Mouse (Mus musculus) G1E (cell line): ENCODE data around the gene Gm20431. TPM values are rescaled to one million over a fixed set of nuclear protein-coding genes. Genes with fewer than 3 reads are reported as not detected.
A peak's percentile ranks its signal among the peaks of the same experiment; 100 is the strongest.

ENCODE experiments used
- ATAC-seq: 2 replicates; pipeline ENCODE4 v1.8.0; 2016; ENCODE audit warnings: mild to moderate bottlenecking; ENCODE audit not compliant: insufficient number of reproducible peaks, poor library complexity, low FRiP score, severe bottlenecking; ENCODE audit errors: extremely low read depth
- DNase-seq: peaks from one replicate; pipeline ENCODE4 v3.0.0; 2012; ENCODE audit warnings: low spot score
- H3K27me3 ChIP-seq: 2 replicates; pipeline ENCODE4 v1.6.1; 2012; ENCODE audit warnings: mild to moderate bottlenecking, low read length, inconsistent platforms; ENCODE audit not compliant: insufficient read depth
- H3K36me3 ChIP-seq: replicated peaks from 2 replicates; pipeline ENCODE3; 2012; ENCODE audit warnings: mild to moderate bottlenecking, inconsistent platforms
- H3K4me1 ChIP-seq: 2 replicates; pipeline ENCODE4 v1.6.1; 2012; ENCODE audit warnings: low read depth, low read length, inconsistent platforms, mixed read lengths; ENCODE audit not compliant: insufficient read depth
- H3K4me3 ChIP-seq: 2 replicates; pipeline ENCODE4 v1.5.1; 2012; ENCODE audit warnings: low read depth, mild to moderate bottlenecking, inconsistent platforms, low read length, moderate library complexity, mixed read lengths
- H3K9me3 ChIP-seq: replicated peaks from 2 replicates; pipeline ENCODE4 v1.6.1; 2012; ENCODE audit warnings: inconsistent platforms
- CTCF ChIP-seq: IDR thresholded peaks from 2 replicates; pipeline ENCODE4 v1.5.1; 2012; ENCODE audit warnings: low read depth, low read length, inconsistent platforms, mixed read lengths
- GATA1 ChIP-seq: IDR thresholded peaks from 2 replicates; pipeline ENCODE4 v1.6.1; 2012; ENCODE audit warnings: borderline replicate concordance, low read length, inconsistent platforms, mixed read lengths
- GATA2 ChIP-seq: IDR thresholded peaks from 2 replicates; pipeline ENCODE4 v1.6.1; 2012; ENCODE audit warnings: low read depth, low read length, inconsistent platforms, borderline replicate concordance
- POLR2AphosphoS5 ChIP-seq: IDR thresholded peaks from 2 replicates; pipeline ENCODE4 v1.6.1; 2012; ENCODE audit warnings: low read depth, low read length, inconsistent platforms; ENCODE audit not compliant: insufficient replicate concordance
- TAL1 ChIP-seq: conservative IDR thresholded peaks from 2 replicates; pipeline ENCODE4 v1.6.1; 2012; ENCODE audit warnings: low read depth, low read length, inconsistent platforms, mixed read lengths
- polyA plus RNA-seq: library from polyadenylated mRNA; stranded (reverse); fragments of >175 nt; gene quantifications from 2 replicates; pipeline ENCODE4 v1.2.3, GENCODE M21; 2012
- total RNA-seq, 2 experiments: library from RNA; stranded (forward) in 1 of 2; stranded (reverse) in 1 of 2; fragments of 200-1000 nt in 1 of 2; fragments of >200 nt in 1 of 2; fragmentation: Nextera tagmentation in 1 of 2; gene quantifications; 2 replicates each; pipeline ENCODE4 v1.2.3; 2014 to 2017

The Gm20431 gene
- total and polyA plus RNA-seq, 3 experiments: 0.11 to 6.2 TPM; not detected in 1

DNA sequence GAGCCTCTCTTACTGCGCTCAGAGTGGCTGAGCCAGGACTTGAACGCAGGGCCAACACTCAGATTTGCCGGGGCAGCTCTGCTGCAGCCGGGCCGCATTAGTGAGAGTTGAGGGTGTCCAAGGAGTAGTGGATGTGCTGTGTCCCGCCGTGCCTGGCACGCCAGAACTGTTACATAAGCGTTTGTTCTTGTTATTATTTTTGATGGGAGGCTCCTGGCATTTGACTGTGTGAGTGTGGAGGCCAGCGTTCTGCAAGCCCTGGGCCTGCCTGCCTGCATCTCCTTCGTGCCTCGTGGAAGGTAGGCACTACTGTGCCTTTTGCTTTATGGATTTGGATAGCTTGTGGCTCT lies 29.6 kb upstream of the Gm20431 start:
- ATAC-seq (no peak), DNase-seq (no peak)
- Histone ChIP-seq H3K36me3 (peaks cover 56% of the 10 kb centered on the region), H3K4me3 (peak overlapping the region; percentile 86), H3K4me1 (peaks cover 63% of the 10 kb centered on the region), H3K27me3 (peaks cover 17% of the 10 kb centered on the region; the same call in 1 of the 2 replicates), H3K9me3 (no peaks in the 10 kb centered on the region)
- TF ChIP-seq POLR2AphosphoS5 (no peak), GATA1 (no peak), GATA2 (no peak), CTCF (no peak), TAL1 (no peak)

DNA sequence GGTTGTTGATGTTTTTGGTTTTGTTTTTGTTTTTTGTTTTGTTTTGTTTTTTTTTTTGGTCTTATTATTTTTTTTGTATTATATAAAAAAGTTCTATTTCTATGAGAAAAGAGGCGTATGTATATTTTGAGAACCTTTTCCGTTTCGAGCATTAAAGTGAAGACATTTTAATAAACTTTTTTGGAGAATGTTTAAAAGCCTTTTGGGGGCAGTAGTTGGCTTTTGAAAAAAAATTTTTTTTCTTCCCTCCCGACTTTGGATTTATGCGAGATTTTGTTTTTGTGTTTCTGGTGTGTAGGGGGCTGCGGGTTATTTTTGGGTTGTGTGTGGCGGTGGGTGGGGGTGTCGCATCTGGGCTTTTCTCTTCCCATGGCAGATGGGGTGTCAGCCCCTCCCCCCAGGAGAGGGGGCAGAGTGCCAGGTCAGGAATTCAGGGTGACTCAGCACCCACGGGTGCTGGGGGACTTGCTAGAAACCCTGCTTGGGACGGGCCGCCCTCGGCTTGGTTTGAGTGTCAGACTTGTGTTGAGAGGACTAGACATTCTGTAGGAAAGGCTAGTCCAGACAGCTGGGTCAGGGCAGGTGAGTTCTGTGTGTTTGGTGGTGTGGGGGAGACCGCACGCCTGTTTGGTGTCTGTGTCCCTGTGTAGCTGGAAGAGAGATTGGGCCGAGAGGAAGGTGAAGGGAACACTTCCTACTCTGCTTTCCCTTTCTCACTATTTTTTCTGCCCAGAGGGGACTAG lies 29.1 kb upstream of the Gm20431 start:
- Histone ChIP-seq H3K4me3 (peak overlapping the region; percentile 86), H3K9me3 (no peaks in the 10 kb centered on the region), H3K4me1 (peaks cover 66% of the 10 kb centered on the region), H3K27me3 (peaks cover 17% of the 10 kb centered on the region; the same call in 1 of the 2 replicates), H3K36me3 (peaks cover 58% of the 10 kb centered on the region)
- DNase-seq (peak; percentile 61), ATAC-seq (no peak)
- no peak for TF ChIP-seq GATA2
- no peak for TF ChIP-seq POLR2AphosphoS5
- no peak for TF ChIP-seq TAL1
- TF ChIP-seq GATA1: no peak
- TF ChIP-seq CTCF: no peak

DNA sequence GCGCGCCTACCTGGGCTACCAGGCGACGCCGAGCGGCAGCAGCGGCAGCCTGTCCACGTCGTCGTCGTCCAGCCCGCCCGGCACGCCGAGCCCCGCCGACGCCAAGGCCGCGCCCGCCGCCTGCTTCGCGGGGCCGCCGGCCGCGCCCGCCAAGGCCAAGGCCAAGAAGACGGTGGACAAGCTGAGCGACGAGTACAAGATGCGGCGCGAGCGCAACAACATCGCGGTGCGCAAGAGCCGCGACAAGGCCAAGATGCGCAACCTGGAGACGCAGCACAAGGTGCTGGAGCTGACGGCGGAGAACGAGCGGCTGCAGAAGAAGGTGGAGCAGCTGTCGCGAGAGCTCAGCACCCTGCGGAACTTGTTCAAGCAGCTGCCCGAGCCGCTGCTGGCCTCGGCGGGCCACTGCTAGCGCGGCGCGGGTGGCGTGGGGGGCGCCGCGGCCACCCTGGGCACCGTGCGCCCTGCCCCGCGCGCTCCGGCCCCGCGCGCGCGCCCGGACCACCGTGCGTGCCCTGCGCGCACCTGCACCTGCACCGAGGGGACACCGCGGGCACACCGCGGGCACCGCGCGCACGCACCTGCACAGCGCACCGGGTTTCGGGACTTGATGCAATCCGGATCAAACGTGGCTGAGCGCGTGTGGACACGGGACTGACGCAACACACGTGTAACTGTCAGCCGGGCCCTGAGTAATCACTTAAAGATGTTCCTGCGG lies 28.4 kb upstream of the Gm20431 start, which contains the start of gene Tmem189:
TSS of gene Tmem189 (minus strand) at position 322 of the 718 bp plus-strand sequence.
- no peaks in the 10 kb centered on the region for H3K9me3 ChIP-seq
- DNase-seq (peak; percentile 82), ATAC-seq (no peak)
- peaks cover 66% of the 10 kb centered on the region for H3K4me1 ChIP-seq
- peaks cover 17% of the 10 kb centered on the region; the same call in 1 of the 2 replicates for H3K27me3 ChIP-seq
- peaks cover 59% of the 10 kb centered on the region for H3K36me3 ChIP-seq
- TF ChIP-seq CTCF (no peak), GATA2 (no peak), TAL1 (no peak), POLR2AphosphoS5 (no peak), GATA1 (no peak)
- peak within 1 kb of the TSS; percentile 86 for H3K4me3 ChIP-seq

DNA sequence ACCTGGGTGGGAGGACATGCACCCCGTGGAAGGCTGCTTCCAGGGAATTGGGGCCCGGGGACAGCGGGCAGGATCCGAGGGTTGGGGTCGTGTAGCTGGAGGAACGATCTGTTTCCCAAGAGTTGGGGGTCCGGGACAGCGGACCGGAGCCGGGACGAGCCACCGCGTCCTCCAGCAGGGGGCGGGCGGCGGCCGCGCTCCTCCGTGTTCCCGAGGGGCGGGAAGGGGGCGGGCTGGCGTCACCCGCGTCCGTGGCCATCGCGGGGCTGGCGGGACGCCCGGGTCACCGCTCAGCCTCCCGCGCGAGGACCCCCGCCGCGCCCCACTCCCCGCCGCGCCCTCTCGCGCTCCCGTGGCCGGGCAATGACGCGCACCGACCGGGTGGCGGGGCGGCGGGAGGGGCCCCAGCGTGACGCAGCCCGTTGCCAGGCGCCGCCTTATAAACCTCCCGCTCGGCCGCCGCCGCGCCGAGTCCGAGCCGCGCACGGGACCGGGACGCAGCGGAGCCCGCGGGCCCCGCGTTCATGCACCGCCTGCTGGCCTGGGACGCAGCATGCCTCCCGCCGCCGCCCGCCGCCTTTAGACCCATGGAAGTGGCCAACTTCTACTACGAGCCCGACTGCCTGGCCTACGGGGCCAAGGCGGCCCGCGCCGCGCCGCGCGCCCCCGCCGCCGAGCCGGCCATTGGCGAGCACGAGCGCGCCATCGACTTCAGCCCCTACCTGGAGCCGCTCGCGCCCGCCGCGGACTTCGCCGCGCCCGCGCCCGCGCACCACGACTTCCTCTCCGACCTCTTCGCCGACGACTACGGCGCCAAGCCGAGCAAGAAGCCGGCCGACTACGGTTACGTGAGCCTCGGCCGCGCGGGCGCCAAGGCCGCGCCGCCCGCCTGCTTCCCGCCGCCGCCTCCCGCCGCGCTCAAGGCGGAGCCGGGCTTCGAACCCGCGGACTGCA lies 27.5 kb upstream of the Gm20431 start, which contains the start of gene Cebpb:
TSS of gene Cebpb (plus strand) at position 418 of the 954 bp plus-strand sequence.
- ATAC-seq: peak; percentile 17; the same call in 1 of the 2 replicates
- H3K27me3 ChIP-seq: peaks cover 17% of the 10 kb centered on the region; the same call in 1 of the 2 replicates
- H3K36me3 ChIP-seq: peaks cover 64% of the 10 kb centered on the region
- TF ChIP-seq GATA1 (no peak), GATA2 (no peak), CTCF (peak; percentile 6; the same call in 1 of the 2 replicates), POLR2AphosphoS5 (0 out of 2 replicates have a peak, but pooled peaks have one; percentile 23), TAL1 (no peak)
- no peaks in the 10 kb centered on the region for H3K9me3 ChIP-seq
- H3K4me1 ChIP-seq: peaks cover 69% of the 10 kb centered on the region
- peak within 1 kb of the TSS; percentile 86 for H3K4me3 ChIP-seq
- peak; percentile 93 for DNase-seq

DNA sequence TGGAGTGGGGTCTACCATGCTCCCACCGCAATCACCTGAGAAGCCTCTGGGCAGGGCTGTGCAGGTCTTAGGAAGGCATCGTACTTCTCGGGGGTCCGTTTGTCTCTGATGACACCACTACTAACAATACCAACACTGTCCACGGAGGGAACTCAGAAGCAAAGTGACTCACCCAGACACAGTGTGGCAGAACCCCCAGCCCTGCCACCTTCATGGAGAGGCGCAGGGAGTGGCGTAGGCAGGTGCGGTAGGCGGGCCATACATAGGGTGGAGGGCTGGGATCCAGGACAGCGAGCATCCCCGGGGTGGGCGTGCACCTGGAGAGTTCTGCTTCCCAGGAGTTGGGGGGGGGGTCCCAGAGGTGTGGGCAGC lies 26.8 kb upstream of the Gm20431 start:
- TF ChIP-seq GATA2: no peak
- TF ChIP-seq GATA1: no peak
- no peak for TF ChIP-seq CTCF
- no peak for TF ChIP-seq TAL1
- TF ChIP-seq POLR2AphosphoS5: no peak
- Histone ChIP-seq H3K9me3 (no peaks in the 10 kb centered on the region), H3K36me3 (peaks cover 63% of the 10 kb centered on the region), H3K27me3 (peaks cover 17% of the 10 kb centered on the region; the same call in 1 of the 2 replicates), H3K4me1 (peaks cover 72% of the 10 kb centered on the region), H3K4me3 (peak overlapping the region; percentile 86; the same call in 1 of the 2 replicates)
- ATAC-seq (no peak), DNase-seq (peak; percentile 46)

DNA sequence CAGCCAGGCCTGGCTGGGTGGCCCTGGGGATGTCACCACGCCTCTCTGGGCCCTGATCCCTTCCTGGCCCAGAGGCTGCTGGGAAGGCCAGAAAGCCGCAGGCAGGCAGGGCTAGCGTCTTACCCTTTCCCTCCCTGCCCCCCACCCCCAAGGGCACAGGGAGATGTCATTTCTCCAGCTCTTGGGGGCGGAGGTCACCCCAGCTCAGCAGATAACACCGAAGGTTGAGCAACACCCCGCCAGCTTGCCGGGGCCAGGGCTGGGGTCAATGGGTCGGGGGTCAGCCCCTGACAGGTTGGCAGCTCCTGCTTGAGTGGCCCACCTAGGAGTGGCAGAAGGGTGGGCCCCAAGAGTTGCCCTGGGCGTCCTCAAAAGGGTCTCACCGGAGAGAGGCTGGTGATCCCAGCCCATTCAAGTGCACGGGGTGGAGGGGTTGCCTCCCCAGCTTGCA lies 26.4 kb upstream of the Gm20431 start:
- H3K4me1 ChIP-seq: peaks cover 67% of the 10 kb centered on the region
- peaks cover 17% of the 10 kb centered on the region; the same call in 1 of the 2 replicates for H3K27me3 ChIP-seq
- ATAC-seq (peak; percentile 18; the same call in 1 of the 2 replicates), DNase-seq (peak; percentile 54)
- H3K9me3 ChIP-seq: no peaks in the 10 kb centered on the region
- TF ChIP-seq GATA2: no peak
- no peak for TF ChIP-seq CTCF
- TF ChIP-seq GATA1: no peak
- TF ChIP-seq TAL1: no peak
- TF ChIP-seq POLR2AphosphoS5: no peak
- H3K4me3 ChIP-seq: peak overlapping the region; percentile 86; the same call in 1 of the 2 replicates
- H3K36me3 ChIP-seq: peaks cover 58% of the 10 kb centered on the region
